Mouse (Mus musculus) liver, embryonic 14.5 days (tissue): ENCODE measurements around the gene Nfia. TPM values are rescaled to one million over a fixed set of nuclear protein-coding genes. Genes with fewer than 3 reads are reported as not detected.

Source experiments
- ATAC-seq: fragments of 200-750 bp; cut with Nextera tagmentation; 2 replicates; pipeline ENCODE4 v1.8.0; 2017; ENCODE audit warnings: moderate number of reproducible peaks, mild to moderate bottlenecking, moderate library complexity; ENCODE audit not compliant: insufficient read depth
- DNase-seq, 3 experiments: peaks; one replicate each; pipeline ENCODE4 v3.0.0-alpha.2; 2012 to 2013; ENCODE audit warnings: low read depth in 3 of 3, low spot score in 3 of 3
- H3K27ac ChIP-seq: fragments of 300-500 bp; sonication (generic); 2 replicates; pipeline ENCODE4 v1.5.1; 2014; ENCODE audit warnings: moderate library complexity, mild to moderate bottlenecking, control low read depth, inconsistent platforms
- H3K27me3 ChIP-seq: fragments of 300-500 bp; sonication (generic); 2 replicates; pipeline ENCODE4 v1.6.1; 2014; ENCODE audit warnings: mild to moderate bottlenecking, low read length, moderate library complexity; ENCODE audit not compliant: control insufficient read depth, insufficient read depth
- H3K36me3 ChIP-seq: fragments of 300-500 bp; sonication (generic); replicated peaks from 2 replicates; pipeline ENCODE4 v1.6.1; 2014; ENCODE audit warnings: low read depth; ENCODE audit not compliant: control insufficient read depth, insufficient read depth
- H3K4me1 ChIP-seq, 2 experiments: fragments of 200-500 bp in 1 of 2; fragments of 300-500 bp in 1 of 2; sonication (generic) in 1 of 2; replicated peaks; 2 replicates each; pipeline ENCODE4 v1.6.1; 2012 to 2014; ENCODE audit warnings: antibody characterized with exemption in 1 of 2, inconsistent platforms in 1 of 2, low read length in 1 of 2; ENCODE audit not compliant: control insufficient read depth in 2 of 2, insufficient read depth in 2 of 2
- H3K4me2 ChIP-seq: fragments of 300-500 bp; sonication (generic); 2 replicates; pipeline ENCODE4 v1.6.1; 2014; ENCODE audit warnings: low read depth, mild to moderate bottlenecking, control low read depth, moderate library complexity
- H3K4me3 ChIP-seq, 2 experiments: fragments of 200-500 bp in 1 of 2; fragments of 300-500 bp in 1 of 2; sonication (generic) in 1 of 2; 2 replicates each; pipeline ENCODE4 v1.5.1; 2012 to 2014; ENCODE audit warnings: low read depth in 2 of 2, low read length in 2 of 2, mild to moderate bottlenecking in 2 of 2, control low read depth in 1 of 2, inconsistent platforms in 1 of 2, moderate library complexity in 1 of 2; ENCODE audit not compliant: insufficient read depth in 1 of 2
- H3K9ac ChIP-seq: fragments of 300-500 bp; sonication (generic); replicated peaks from 2 replicates; pipeline ENCODE4 v1.6.1; 2014; ENCODE audit warnings: mild to moderate bottlenecking, control low read depth, moderate library complexity
- H3K9me3 ChIP-seq: fragments of 300-500 bp; sonication (generic); 2 replicates; pipeline ENCODE4 v1.6.1; 2016; ENCODE audit warnings: low read length, mixed read lengths; ENCODE audit not compliant: control insufficient read depth
- CTCF ChIP-seq: IDR thresholded peaks from 2 replicates; pipeline ENCODE4 v1.5.1; 2016; ENCODE audit warnings: antibody characterized with exemption, low read depth, control low read depth
- EP300 ChIP-seq: IDR thresholded peaks from 2 replicates; pipeline ENCODE4 v1.6.1; 2016; ENCODE audit warnings: antibody characterized with exemption, low read depth
- WGBS: fragments of 180-500 bp; shearing (Covaris S2); extraction: QIAGEN DNeasy Blood & Tissue Kit; methylation state at CpG from one replicate; pipeline ENCODE4 v1.1.7; 2014; ENCODE audit not compliant: insufficient replicate concordance; 5-methylcytosine and 5-hydroxymethylcytosine counted together
- polyA plus RNA-seq, 2 experiments: library from polyadenylated mRNA; depleted of rRNA in 1 of 2; stranded (reverse) in 1 of 2; unstranded in 1 of 2; fragments of >200 nt; fragmentation: Nextera tagmentation in 1 of 2; extraction: Ambion mirVana in 1 of 2; gene quantifications; 2 replicates each; pipeline versions ENCODE4 v1.2.1 to v1.2.3; 2012 to 2014

Gene Nfia
- polyA plus RNA-seq, 2 experiments, result 1.0 to 2.6 TPM

- Histone ChIP-seq H3K36me3 (no peaks in the 10 kb centered on the region), H3K9ac (no peak overlapping the region), H3K9me3 (no peaks in the 10 kb centered on the region), H3K4me2 (no peak overlapping the region), H3K4me3 (no peak overlapping the region), H3K27ac (no peak overlapping the region), H3K4me1 (peaks cover 0 to 3% of the 10 kb centered on the region in 2 experiments; a peak in 3 of 4 replicates), H3K27me3 (no peaks in the 10 kb centered on the region)
- DNase-seq, result no peak
- 59% methylated on average over 2 of the region's 2 CpGs for WGBS
- ATAC-seq, result no peak
- TF ChIP-seq EP300 (no peak), CTCF (no peak)
Observed at GRCm38 (mm10) chr4:97806924-97807323, 34.4 kb downstream of the Nfia start.

- Histone ChIP-seq H3K27ac (no peak overlapping the region), H3K9ac (no peak overlapping the region), H3K4me3 (no peak overlapping the region), H3K4me2 (no peak overlapping the region), H3K4me1 (peaks cover 0 to 3% of the 10 kb centered on the region in 2 experiments; a peak in 3 of 4 replicates), H3K9me3 (no peaks in the 10 kb centered on the region), H3K36me3 (no peaks in the 10 kb centered on the region), H3K27me3 (no peaks in the 10 kb centered on the region)
- DNase-seq (no peak), ATAC-seq (no peak)
- TF ChIP-seq CTCF (no peak), EP300 (no peak)
- 43% methylated on average over 3 of the region's 3 CpGs for WGBS
Observed at GRCm38 (mm10) chr4:97808885-97809284, 36.4 kb downstream of the Nfia start.

DNA sequence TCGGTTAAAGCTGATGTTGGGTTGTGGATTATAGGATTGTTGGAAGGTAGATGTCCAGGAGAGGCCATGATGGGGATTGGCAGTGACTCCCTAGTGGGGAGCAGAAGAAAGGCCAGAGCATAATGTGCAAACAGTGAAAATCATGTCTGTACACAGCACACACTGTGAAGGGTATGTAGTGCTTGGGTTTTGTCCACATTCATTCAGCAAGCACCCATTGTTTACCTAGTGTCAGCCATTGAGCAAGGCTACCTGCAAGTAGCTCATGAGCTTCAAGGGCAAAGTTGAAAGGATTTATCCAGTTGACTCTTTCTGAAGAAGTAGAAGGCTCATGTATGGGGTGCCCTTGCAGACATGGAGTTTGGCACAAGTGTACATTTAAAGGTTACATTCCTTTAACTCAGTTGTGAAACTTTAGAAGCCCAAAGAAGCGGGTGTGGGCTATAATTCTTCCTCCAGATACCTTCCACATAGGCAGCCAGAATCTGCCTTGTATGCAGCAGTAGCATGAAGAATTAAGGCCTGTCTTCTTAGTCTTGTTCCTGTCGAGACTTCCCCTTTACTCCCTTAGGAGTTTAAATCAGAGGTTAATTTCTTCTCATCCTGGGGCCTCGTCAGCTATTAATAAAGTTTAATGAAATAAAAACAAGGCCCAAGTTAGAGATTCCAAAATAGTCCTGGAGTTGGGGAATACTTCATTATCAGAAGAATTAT is 37.2 kb downstream of the Nfia start:
- peaks cover 0 to 5% of the 10 kb centered on the region in 2 experiments; a peak in 3 of 4 replicates for H3K4me1 ChIP-seq
- no peaks in the 10 kb centered on the region for H3K27me3 ChIP-seq
- no peak overlapping the region for H3K4me3 ChIP-seq
- ATAC-seq, result no peak
- H3K27ac ChIP-seq, result no peak overlapping the region
- WGBS, result 54% methylated on average over 4 of the region's 4 CpGs
- no peak overlapping the region for H3K4me2 ChIP-seq
- no peak for DNase-seq
- H3K9ac ChIP-seq, result no peak overlapping the region
- H3K36me3 ChIP-seq, result no peaks in the 10 kb centered on the region
- TF ChIP-seq CTCF (no peak), EP300 (no peak)
- H3K9me3 ChIP-seq, result no peaks in the 10 kb centered on the region

DNA sequence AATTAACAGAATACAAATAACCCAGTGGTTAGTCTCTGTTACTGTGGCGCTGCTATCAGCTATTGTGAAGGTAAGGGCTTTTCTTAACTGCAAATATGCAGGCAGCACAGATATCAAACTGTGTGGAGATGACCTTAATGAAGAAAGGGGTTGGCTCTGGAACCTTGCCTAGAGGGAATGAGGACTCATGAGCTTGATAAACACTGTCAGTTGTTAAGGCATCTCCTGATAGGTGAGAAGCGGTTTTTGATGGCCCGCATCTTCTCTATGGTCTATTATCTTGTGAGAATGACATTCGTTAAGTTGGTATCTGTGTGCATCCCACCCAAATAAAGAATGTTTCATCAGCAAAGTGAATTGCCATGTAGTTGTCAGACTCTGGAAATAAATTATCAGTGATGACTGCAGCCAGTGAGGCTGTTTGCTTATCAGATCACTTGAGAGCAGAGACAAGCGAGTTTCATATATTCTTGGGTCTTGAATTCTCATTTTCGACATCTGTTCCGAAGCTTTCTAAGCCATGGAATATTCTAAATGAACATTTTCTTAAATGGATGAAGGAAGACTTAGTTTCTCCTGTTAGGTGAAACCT is 37.9 kb downstream of the Nfia start:
- 58% methylated on average over 7 of the region's 7 CpGs for WGBS
- peak in 1 of 3 experiments; percentile 20 for DNase-seq
- Histone ChIP-seq H3K4me1 (peaks cover 0 to 5% of the 10 kb centered on the region in 2 experiments; a peak in 3 of 4 replicates), H3K9ac (no peak overlapping the region), H3K27me3 (no peaks in the 10 kb centered on the region), H3K36me3 (no peaks in the 10 kb centered on the region), H3K4me2 (no peak overlapping the region), H3K4me3 (no peak overlapping the region), H3K27ac (no peak overlapping the region), H3K9me3 (no peaks in the 10 kb centered on the region)
- peak; percentile 62 for ATAC-seq
- TF ChIP-seq CTCF (no peak), EP300 (peak; percentile 71)

GRCm38 (mm10) chr4:97813035-97813434 is 40.5 kb downstream of the Nfia start:
- no peak overlapping the region for H3K4me2 ChIP-seq
- TF ChIP-seq EP300 (no peak), CTCF (no peak)
- peaks cover 0 to 7% of the 10 kb centered on the region in 2 experiments; a peak in 3 of 4 replicates for H3K4me1 ChIP-seq
- H3K36me3 ChIP-seq, result no peaks in the 10 kb centered on the region
- ATAC-seq (no peak), DNase-seq (no peak)
- no peaks in the 10 kb centered on the region for H3K27me3 ChIP-seq
- 50% methylated on average over 5 of the region's 5 CpGs for WGBS
- H3K9me3 ChIP-seq, result no peaks in the 10 kb centered on the region
- H3K27ac ChIP-seq, result no peak overlapping the region
- no peak overlapping the region for H3K9ac ChIP-seq
- no peak overlapping the region for H3K4me3 ChIP-seq
